Mouse (Mus musculus): ENCODE measurements around the gene Sergef. TPM values are rescaled to one million over a fixed set of nuclear protein-coding genes. Genes with fewer than 3 reads are reported as not detected.

The Sergef gene
- polyA plus RNA-seq, 1 experiment = 7.5 TPM

- TF ChIP-seq POLR2A (IDR thresholded peaks at IDR 0.05; ENCODE audit: low read depth, low read length) = no peak
- TF ChIP-seq CTCF (IDR thresholded peaks at IDR 0.05; ENCODE audit: extremely low read depth, insufficient read length, insufficient replicate concordance, low read depth, low read length) = no peak
- 92% methylated on average over 7 of the region's 7 CpGs for WGBS
- Histone ChIP-seq H3K27ac (ENCODE audit: insufficient read depth, low read depth, low read length) (no peak overlapping the region), H3K36me3 (ENCODE audit: control insufficient read depth, insufficient read depth, low read length) (peaks cover 2% of the 10 kb centered on the region; the same call in 1 of the 2 replicates), H3K4me3 (ENCODE audit: low read depth, low read length) (no peak overlapping the region), H3K4me1 (ENCODE audit: control insufficient read depth, insufficient read depth, insufficient read length, low read length) (no peaks in the 10 kb centered on the region), H3K27me3 (ENCODE audit: control insufficient read depth, insufficient read depth, low read length) (no peaks in the 10 kb centered on the region)
Observed at GRCm38 (mm10) chr7:46616429-46617005, 23.1 kb downstream of the Sergef start.

DNA sequence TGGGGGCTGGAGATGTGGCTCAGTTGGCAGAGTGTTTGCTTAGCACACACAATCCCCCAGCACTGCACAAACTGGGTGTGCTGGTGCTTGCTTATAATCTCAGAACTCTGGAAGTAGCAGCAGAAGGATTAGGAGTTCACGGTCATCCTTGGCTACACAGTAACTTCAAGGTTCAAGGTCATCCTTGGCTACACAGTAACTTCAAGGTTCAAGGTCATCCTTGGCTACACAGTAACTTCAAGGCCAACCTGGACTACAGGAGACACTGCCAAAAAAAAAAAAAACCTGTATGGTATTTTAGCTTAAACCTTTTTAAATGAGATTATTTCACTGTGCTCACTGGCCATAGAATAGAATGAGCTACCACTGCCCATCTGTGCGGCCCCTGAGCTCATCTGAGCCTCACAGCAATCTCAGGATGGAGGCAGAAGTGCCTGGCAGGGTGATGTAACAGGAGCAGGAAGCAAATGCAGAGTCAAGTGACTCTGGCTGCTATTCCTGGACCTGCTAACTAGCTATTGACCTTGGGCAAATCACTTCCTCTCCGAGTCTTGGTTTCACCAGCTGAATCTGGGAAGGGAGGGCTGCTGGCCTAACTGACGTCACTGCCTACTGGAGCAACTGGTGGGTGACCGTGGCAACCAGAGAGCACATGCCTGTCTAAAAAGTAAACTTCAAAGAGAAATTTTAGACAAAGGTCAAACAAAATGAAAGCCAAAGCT lies 24.2 kb downstream of the Sergef start:
- Histone ChIP-seq H3K27me3 (ENCODE audit: control insufficient read depth, insufficient read depth, low read length) (no peaks in the 10 kb centered on the region), H3K4me3 (ENCODE audit: low read depth, low read length) (no peak overlapping the region), H3K27ac (ENCODE audit: insufficient read depth, low read depth, low read length) (no peak overlapping the region), H3K36me3 (ENCODE audit: control insufficient read depth, insufficient read depth, low read length) (peaks cover 2% of the 10 kb centered on the region; the same call in 1 of the 2 replicates), H3K4me1 (ENCODE audit: control insufficient read depth, insufficient read depth, insufficient read length, low read length) (no peaks in the 10 kb centered on the region)
- no peak for TF ChIP-seq POLR2A (IDR thresholded peaks at IDR 0.05; ENCODE audit: low read depth, low read length)
- no peak for TF ChIP-seq CTCF (IDR thresholded peaks at IDR 0.05; ENCODE audit: extremely low read depth, insufficient read length, insufficient replicate concordance, low read depth, low read length)
- 45% methylated on average over 5 of the region's 5 CpGs for WGBS

- peaks cover 2% of the 10 kb centered on the region; the same call in 1 of the 2 replicates for H3K36me3 ChIP-seq (ENCODE audit: control insufficient read depth, insufficient read depth, low read length)
- no peaks in the 10 kb centered on the region for H3K27me3 ChIP-seq (ENCODE audit: control insufficient read depth, insufficient read depth, low read length)
- no peak for TF ChIP-seq CTCF (IDR thresholded peaks at IDR 0.05; ENCODE audit: extremely low read depth, insufficient read length, insufficient replicate concordance, low read depth, low read length)
- TF ChIP-seq POLR2A (IDR thresholded peaks at IDR 0.05; ENCODE audit: low read depth, low read length) = no peak
- 94% methylated on average over 12 of the region's 12 CpGs for WGBS
- no peak overlapping the region for H3K4me3 ChIP-seq (ENCODE audit: low read depth, low read length)
- H3K27ac ChIP-seq (ENCODE audit: insufficient read depth, low read depth, low read length) = no peak overlapping the region
- no peaks in the 10 kb centered on the region for H3K4me1 ChIP-seq (ENCODE audit: control insufficient read depth, insufficient read depth, insufficient read length, low read length)
Observed at GRCm38 (mm10) chr7:46614263-46614662, 25.3 kb downstream of the Sergef start.

GRCm38 (mm10) chr7:46613091-46613490 lies 26.5 kb downstream of the Sergef start:
- Histone ChIP-seq H3K4me3 (ENCODE audit: low read depth, low read length) (no peak overlapping the region), H3K27me3 (ENCODE audit: control insufficient read depth, insufficient read depth, low read length) (no peaks in the 10 kb centered on the region), H3K4me1 (ENCODE audit: control insufficient read depth, insufficient read depth, insufficient read length, low read length) (no peaks in the 10 kb centered on the region), H3K27ac (ENCODE audit: insufficient read depth, low read depth, low read length) (no peak overlapping the region), H3K36me3 (ENCODE audit: control insufficient read depth, insufficient read depth, low read length) (peaks cover 2% of the 10 kb centered on the region; the same call in 1 of the 2 replicates)
- WGBS = 86% methylated on average over 10 of the region's 10 CpGs
- no peak for TF ChIP-seq POLR2A (IDR thresholded peaks at IDR 0.05; ENCODE audit: low read depth, low read length)

DNA sequence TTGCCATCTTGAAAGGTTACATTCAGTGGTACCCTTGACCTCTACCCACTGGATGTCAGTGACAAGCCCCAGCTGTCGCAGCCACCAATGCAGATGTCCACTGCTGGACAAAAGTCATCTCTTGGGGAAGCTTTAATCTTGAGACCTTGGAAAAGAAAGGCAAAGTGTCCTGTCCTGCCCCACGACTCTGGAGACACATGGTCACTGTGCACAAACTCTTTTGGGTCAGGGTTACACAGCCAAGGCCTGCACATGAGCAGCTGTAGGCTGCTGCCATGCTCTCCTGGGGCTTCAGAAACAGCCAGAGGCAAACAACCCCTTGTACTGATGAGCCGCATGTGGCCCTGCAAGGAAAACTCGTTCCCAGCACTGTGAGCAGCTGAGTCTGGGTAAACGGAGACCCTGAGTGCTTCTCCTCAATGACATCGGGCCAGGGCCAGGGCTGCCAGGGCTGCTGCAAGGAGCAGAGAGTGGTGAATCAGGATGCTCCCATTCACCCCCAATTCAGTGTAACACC lies 27.1 kb downstream of the Sergef start:
- peaks cover 2% of the 10 kb centered on the region; the same call in 1 of the 2 replicates for H3K36me3 ChIP-seq (ENCODE audit: control insufficient read depth, insufficient read depth, low read length)
- TF ChIP-seq CTCF (IDR thresholded peaks at IDR 0.05; ENCODE audit: extremely low read depth, insufficient read length, insufficient replicate concordance, low read depth, low read length) (no peak), POLR2A (IDR thresholded peaks at IDR 0.05; ENCODE audit: low read depth, low read length) (no peak)
- H3K4me3 ChIP-seq (ENCODE audit: low read depth, low read length) = no peak overlapping the region
- 85% methylated on average over 6 of the region's 6 CpGs for WGBS
- H3K4me1 ChIP-seq (ENCODE audit: control insufficient read depth, insufficient read depth, insufficient read length, low read length) = no peaks in the 10 kb centered on the region
- no peak overlapping the region for H3K27ac ChIP-seq (ENCODE audit: insufficient read depth, low read depth, low read length)
- H3K27me3 ChIP-seq (ENCODE audit: control insufficient read depth, insufficient read depth, low read length) = no peaks in the 10 kb centered on the region

DNA sequence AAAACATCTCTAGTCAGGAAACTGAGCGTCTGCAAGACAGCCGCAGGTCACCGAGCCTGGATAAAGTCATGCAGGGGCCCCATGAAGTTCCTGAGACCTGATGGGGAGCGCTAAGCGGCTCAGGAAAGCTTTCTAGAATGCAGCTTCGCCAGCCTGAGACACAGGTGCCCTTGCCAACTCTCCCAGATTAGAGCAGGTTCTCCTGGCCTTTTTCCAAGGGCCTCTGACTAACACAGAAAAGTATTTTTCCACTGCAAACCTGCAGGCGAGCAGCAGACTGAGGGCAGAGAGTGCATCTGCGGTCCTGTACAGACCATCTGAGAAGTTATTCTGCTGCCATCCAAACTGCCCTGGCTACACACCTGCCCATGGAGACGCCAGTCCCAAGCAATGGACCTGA lies 27.6 kb downstream of the Sergef start:
- 42% methylated on average over 9 of the region's 9 CpGs for WGBS
- TF ChIP-seq CTCF (IDR thresholded peaks at IDR 0.05; ENCODE audit: extremely low read depth, insufficient read length, insufficient replicate concordance, low read depth, low read length) (no peak), POLR2A (IDR thresholded peaks at IDR 0.05; ENCODE audit: low read depth, low read length) (no peak)
- Histone ChIP-seq H3K36me3 (ENCODE audit: control insufficient read depth, insufficient read depth, low read length) (0 out of 2 replicates have a peak, but pooled peaks cover 2% of the 10 kb centered on the region), H3K27ac (ENCODE audit: insufficient read depth, low read depth, low read length) (no peak overlapping the region), H3K27me3 (ENCODE audit: control insufficient read depth, insufficient read depth, low read length) (no peaks in the 10 kb centered on the region), H3K4me1 (ENCODE audit: control insufficient read depth, insufficient read depth, insufficient read length, low read length) (no peaks in the 10 kb centered on the region), H3K4me3 (ENCODE audit: low read depth, low read length) (no peak overlapping the region)

DNA sequence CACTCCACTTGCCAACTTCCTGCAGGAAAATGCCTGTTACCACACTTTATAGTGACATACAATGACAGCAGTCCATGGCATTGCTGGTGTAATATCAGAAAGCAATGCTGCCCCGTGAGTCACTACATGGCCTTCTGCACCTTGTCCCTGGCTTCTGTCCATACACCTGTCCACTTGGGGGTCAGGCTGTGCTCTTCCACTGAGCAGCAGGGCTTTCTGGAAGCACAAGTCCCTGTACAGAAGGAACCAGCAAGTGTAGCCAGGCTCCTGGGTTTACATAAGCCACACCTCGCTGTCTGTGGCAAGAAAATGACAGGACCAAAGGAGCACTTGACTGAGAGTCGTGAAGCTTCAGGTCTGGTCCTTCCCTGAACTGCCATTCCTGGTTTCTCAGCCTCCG lies 30.3 kb downstream of the Sergef start:
- TF ChIP-seq POLR2A (IDR thresholded peaks at IDR 0.05; ENCODE audit: low read depth, low read length) (no peak), CTCF (IDR thresholded peaks at IDR 0.05; ENCODE audit: extremely low read depth, insufficient read length, insufficient replicate concordance, low read depth, low read length) (no peak)
- Histone ChIP-seq H3K27ac (ENCODE audit: insufficient read depth, low read depth, low read length) (no peak overlapping the region), H3K4me3 (ENCODE audit: low read depth, low read length) (no peak overlapping the region), H3K4me1 (ENCODE audit: control insufficient read depth, insufficient read depth, insufficient read length, low read length) (no peaks in the 10 kb centered on the region), H3K27me3 (ENCODE audit: control insufficient read depth, insufficient read depth, low read length) (no peaks in the 10 kb centered on the region), H3K36me3 (ENCODE audit: control insufficient read depth, insufficient read depth, low read length) (0 out of 2 replicates have a peak, but pooled peaks cover 2% of the 10 kb centered on the region)
- 70% methylated on average over 4 of the region's 4 CpGs for WGBS

All from small intestine, adult 2 months (tissue).